Mouse (Mus musculus): ENCODE results near the gene Phf7.

Phf7 gene

GRCm38 (mm10) chr14:31233070-31233995 lies 17.8 kb downstream of the Phf7 start:
- CTCF ChIA-PET = interaction anchor here (0.6 kb wide), 1 partner anchor 26 kb away, joined by 3 read pairs; no protein-coding TSS in a partner anchor

- CTCF ChIA-PET = interaction anchor here (0.6 kb wide), 2 partner anchors 17 to 27 kb away, joined by 3 read pairs; no protein-coding TSS in a partner anchor
These were observed 18.6 kb downstream of the Phf7 start for GRCm38 (mm10) chr14:31232404-31233069.

GRCm38 (mm10) chr14:31230442-31230841 lies 20.7 kb downstream of the Phf7 start:
- CTCF ChIA-PET = interaction anchor here (0.6 to 2.3 kb wide), 2 partner anchors 12 to 17 kb away, joined by 3 to 12 read pairs; partner anchors contain the start of gene Sema3g

- CTCF ChIA-PET = no interaction called here
These were observed 22.9 kb downstream of the Phf7 start for GRCm38 (mm10) chr14:31228234-31228633.

GRCm38 (mm10) chr14:31226978-31227377 lies 24.1 kb downstream of the Phf7 start:
- CTCF ChIA-PET = no interaction called here

- CTCF ChIA-PET = interaction anchor here (2.4 kb wide), 1 partner anchor 13 kb away, joined by 12 read pairs; no protein-coding TSS in a partner anchor
These were observed 33.5 kb downstream of the Phf7 start, which contains the start of gene Sema3g for GRCm38 (mm10) chr14:31217666-31218065. Sema3g (plus strand) TSS chr14:31217860.

GRCm38 (mm10) chr14:31216846-31217245 lies 34.3 kb downstream of the Phf7 start, which contains the start of gene Nisch:
Nisch (minus strand) TSS chr14:31216946.
- CTCF ChIA-PET = interaction anchor here (0.5 to 2.4 kb wide), 3 partner anchors 14 to 1242 kb away, joined by 5 to 12 read pairs (median 7); no protein-coding TSS in a partner anchor

- CTCF ChIA-PET = interaction anchor here (0.7 to 1.1 kb wide), 3 partner anchors 17 to 1117 kb away, joined by 3 to 6 read pairs (median 3); no protein-coding TSS in a partner anchor
These were observed 35.7 kb downstream of the Phf7 start for GRCm38 (mm10) chr14:31215157-31216002.

- CTCF ChIA-PET = interaction anchor here (0.7 to 1.1 kb wide), 2 partner anchors 110 to 1116 kb away, joined by 3 to 6 read pairs; no protein-coding TSS in a partner anchor
These were observed 36.4 kb downstream of the Phf7 start for GRCm38 (mm10) chr14:31214684-31215083.

- CTCF ChIA-PET = no interaction called here
These were observed 37.2 kb downstream of the Phf7 start for GRCm38 (mm10) chr14:31213868-31214267.

GRCm38 (mm10) chr14:31212499-31212898 lies 38.6 kb downstream of the Phf7 start:
- CTCF ChIA-PET = no interaction called here

GRCm38 (mm10) chr14:31211854-31212253 lies 39.3 kb downstream of the Phf7 start:
- CTCF ChIA-PET = no interaction called here

- CTCF ChIA-PET = interaction anchor here (1.0 kb wide), 1 partner anchor 15 kb away, joined by 5 read pairs; no protein-coding TSS in a partner anchor
These were observed 42.0 kb downstream of the Phf7 start for GRCm38 (mm10) chr14:31209133-31209557.

- CTCF ChIA-PET = interaction anchor here (0.6 to 0.7 kb wide), 2 partner anchors 11 to 399 kb away, joined by 3 to 6 read pairs; no protein-coding TSS in a partner anchor
These were observed 43.0 kb downstream of the Phf7 start, which contains the start of gene Tnnc1 for GRCm38 (mm10) chr14:31208084-31208483. Tnnc1 (plus strand) TSS chr14:31208312.

- CTCF ChIA-PET = interaction anchor here (0.6 to 0.7 kb wide), 2 partner anchors 193 to 400 kb away, joined by 3 to 6 read pairs; no protein-coding TSS in a partner anchor
These were observed 43.9 kb downstream of the Phf7 start for GRCm38 (mm10) chr14:31207070-31207830.

- CTCF ChIA-PET = no interaction called here
These were observed 44.6 kb downstream of the Phf7 start for GRCm38 (mm10) chr14:31206472-31206981.

GRCm38 (mm10) chr14:31205562-31206467 lies 45.3 kb downstream of the Phf7 start:
- CTCF ChIA-PET = no interaction called here

GRCm38 (mm10) chr14:31205244-31205561 lies 45.9 kb downstream of the Phf7 start:
- CTCF ChIA-PET = no interaction called here

- CTCF ChIA-PET = no interaction called here
These were observed 46.3 kb downstream of the Phf7 start for GRCm38 (mm10) chr14:31204844-31205243.
